Mouse (Mus musculus): ENCODE measurements around the gene 1700122O11Rik. TPM values are rescaled to one million over a fixed set of nuclear protein-coding genes. Genes with fewer than 3 reads are reported as not detected.

1700122O11Rik gene
- polyA plus RNA-seq, 1 experiment from 2014 or later = not detected

GRCm38 (mm10) chr17:48016566-48016965, 21.5 kb downstream of the 1700122O11Rik start:
- no peaks in the 10 kb centered on the region for H3K9me3 ChIP-seq (ENCODE audit: control insufficient read depth, low read length)
- no peak overlapping the region for H3K9ac ChIP-seq (replicated peaks; ENCODE audit: low read length)
- H3K4me2 ChIP-seq (ENCODE audit: low read length) = no peak overlapping the region
- H3K36me3 ChIP-seq (ENCODE audit: control insufficient read depth, insufficient read depth, low read length) = no peaks in the 10 kb centered on the region
- H3K4me1 ChIP-seq (ENCODE audit: control insufficient read depth, insufficient read depth, low read length) = 0 out of 2 replicates have a peak, but pooled peaks cover 4% of the 10 kb centered on the region
- no peak overlapping the region for H3K27ac ChIP-seq (replicated peaks; ENCODE audit: low read depth, low read length)
- no peak overlapping the region for H3K4me3 ChIP-seq (replicated peaks; ENCODE audit: low read depth, low read length)
- ATAC-seq (ENCODE audit: low FRiP score, low TSS enrichment) (no peak), DNase-seq (no peak)
- no peaks in the 10 kb centered on the region; the same call in 1 of the 2 replicates for H3K27me3 ChIP-seq (ENCODE audit: control insufficient read depth, insufficient read depth, low read length)
- WGBS = 75% methylated on average over 5 of the region's 5 CpGs

DNA sequence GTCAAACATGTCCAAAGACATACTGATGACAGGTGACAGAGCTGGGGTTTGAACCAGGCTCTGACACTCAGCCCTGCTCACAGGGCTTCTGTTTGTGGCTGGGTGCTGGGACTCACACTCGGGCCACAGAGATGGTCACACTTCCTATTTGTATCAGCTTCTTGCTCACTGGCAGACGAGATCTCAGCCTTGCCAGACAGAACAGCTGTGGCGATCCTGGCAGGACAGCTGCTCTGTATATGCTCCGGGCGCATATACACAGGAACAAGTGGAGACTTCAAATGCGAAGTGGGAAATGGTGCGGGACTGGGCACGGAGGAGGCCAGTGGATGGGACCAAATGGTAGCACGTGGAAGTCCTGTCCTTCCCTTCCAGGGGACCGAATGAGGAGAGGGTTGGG, 25.5 kb downstream of the 1700122O11Rik start:
- no peak overlapping the region for H3K9ac ChIP-seq (replicated peaks; ENCODE audit: low read length)
- peaks cover 7% of the 10 kb centered on the region; the same call in 1 of the 2 replicates for H3K4me1 ChIP-seq (ENCODE audit: control insufficient read depth, insufficient read depth, low read length)
- no peaks in the 10 kb centered on the region for H3K36me3 ChIP-seq (ENCODE audit: control insufficient read depth, insufficient read depth, low read length)
- WGBS = 67% methylated on average over 10 of the region's 10 CpGs
- H3K27me3 ChIP-seq (ENCODE audit: control insufficient read depth, insufficient read depth, low read length) = no peaks in the 10 kb centered on the region
- H3K9me3 ChIP-seq (ENCODE audit: control insufficient read depth, low read length) = no peaks in the 10 kb centered on the region
- ATAC-seq (ENCODE audit: low FRiP score, low TSS enrichment) (no peak), DNase-seq (no peak)
- no peak overlapping the region for H3K4me2 ChIP-seq (ENCODE audit: low read length)
- H3K4me3 ChIP-seq (replicated peaks; ENCODE audit: low read depth, low read length) = no peak overlapping the region
- no peak overlapping the region for H3K27ac ChIP-seq (replicated peaks; ENCODE audit: low read depth, low read length)

DNA sequence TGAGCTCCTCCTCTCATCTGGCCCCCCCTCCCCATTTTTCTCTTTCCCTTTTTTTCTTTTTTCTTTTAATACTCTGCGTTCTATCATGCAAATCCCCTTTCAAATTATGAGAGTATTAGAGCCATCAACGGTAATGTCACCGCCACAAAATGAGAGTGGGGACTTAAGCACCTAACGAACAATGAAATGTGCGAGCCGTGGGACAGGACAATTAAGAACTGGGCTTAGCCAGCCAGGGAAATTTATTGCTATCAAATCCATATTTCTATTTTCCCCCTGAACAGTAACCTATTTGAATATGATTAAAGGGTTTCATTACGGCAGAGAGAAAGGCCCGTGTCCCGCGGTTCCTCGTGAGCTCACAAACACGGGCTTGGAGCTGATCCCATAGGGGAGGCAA, 27.0 kb downstream of the 1700122O11Rik start:
- Histone ChIP-seq H3K4me2 (ENCODE audit: low read length) (no peak overlapping the region), H3K9me3 (ENCODE audit: control insufficient read depth, low read length) (no peaks in the 10 kb centered on the region), H3K36me3 (ENCODE audit: control insufficient read depth, insufficient read depth, low read length) (no peaks in the 10 kb centered on the region), H3K27ac (replicated peaks; ENCODE audit: low read depth, low read length) (peak overlapping the region; percentile 13; the same call in 1 of the 2 replicates), H3K4me1 (ENCODE audit: control insufficient read depth, insufficient read depth, low read length) (peaks cover 7% of the 10 kb centered on the region; the same call in 1 of the 2 replicates), H3K9ac (replicated peaks; ENCODE audit: low read length) (no peak overlapping the region), H3K27me3 (ENCODE audit: control insufficient read depth, insufficient read depth, low read length) (no peaks in the 10 kb centered on the region), H3K4me3 (replicated peaks; ENCODE audit: low read depth, low read length) (no peak overlapping the region)
- 38% methylated on average over 12 of the region's 12 CpGs for WGBS
- DNase-seq (peak; percentile 52), ATAC-seq (ENCODE audit: low FRiP score, low TSS enrichment) (no peak)

DNA sequence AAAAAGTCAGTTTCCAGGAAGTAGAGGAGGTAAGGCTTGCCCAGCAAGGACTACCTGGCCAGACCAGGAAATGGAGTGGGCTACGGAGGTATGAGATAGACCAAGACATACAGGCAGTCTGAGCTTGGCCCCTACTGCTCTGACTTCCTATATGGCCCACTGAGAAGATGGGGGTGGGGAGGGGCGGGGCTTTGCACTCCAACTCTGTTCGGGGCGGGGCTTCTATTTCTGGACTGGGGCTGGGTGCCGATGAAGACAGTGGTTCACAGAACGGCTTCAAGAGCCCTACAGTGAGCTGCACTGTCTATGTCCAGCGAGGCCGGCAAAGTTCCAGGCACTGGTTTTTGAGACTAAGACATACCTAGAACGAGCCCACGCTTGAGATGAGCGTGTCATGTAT, 27.8 kb downstream of the 1700122O11Rik start:
- Histone ChIP-seq H3K36me3 (ENCODE audit: control insufficient read depth, insufficient read depth, low read length) (no peaks in the 10 kb centered on the region), H3K4me1 (ENCODE audit: control insufficient read depth, insufficient read depth, low read length) (peaks cover 7% of the 10 kb centered on the region; the same call in 1 of the 2 replicates), H3K9ac (replicated peaks; ENCODE audit: low read length) (no peak overlapping the region), H3K27me3 (ENCODE audit: control insufficient read depth, insufficient read depth, low read length) (no peaks in the 10 kb centered on the region), H3K4me3 (replicated peaks; ENCODE audit: low read depth, low read length) (no peak overlapping the region), H3K4me2 (ENCODE audit: low read length) (no peak overlapping the region), H3K9me3 (ENCODE audit: control insufficient read depth, low read length) (no peaks in the 10 kb centered on the region), H3K27ac (replicated peaks; ENCODE audit: low read depth, low read length) (no peak overlapping the region)
- no peak for ATAC-seq (ENCODE audit: low FRiP score, low TSS enrichment)
- no peak for DNase-seq
- WGBS = 85% methylated on average over 11 of the region's 11 CpGs

- Histone ChIP-seq H3K4me3 (replicated peaks; ENCODE audit: low read depth, low read length) (no peak overlapping the region), H3K27ac (replicated peaks; ENCODE audit: low read depth, low read length) (no peak overlapping the region), H3K4me1 (ENCODE audit: control insufficient read depth, insufficient read depth, low read length) (peaks cover 10% of the 10 kb centered on the region; the same call in 1 of the 2 replicates), H3K36me3 (ENCODE audit: control insufficient read depth, insufficient read depth, low read length) (no peaks in the 10 kb centered on the region), H3K9ac (replicated peaks; ENCODE audit: low read length) (no peak overlapping the region), H3K4me2 (ENCODE audit: low read length) (no peak overlapping the region), H3K27me3 (ENCODE audit: control insufficient read depth, insufficient read depth, low read length) (no peaks in the 10 kb centered on the region), H3K9me3 (ENCODE audit: control insufficient read depth, low read length) (no peaks in the 10 kb centered on the region)
- ATAC-seq (ENCODE audit: low FRiP score, low TSS enrichment) (no peak), DNase-seq (no peak)
- 65% methylated on average over 4 of the region's 4 CpGs for WGBS
Observed at GRCm38 (mm10) chr17:48005816-48006215, 32.3 kb downstream of the 1700122O11Rik start.

- H3K4me3 ChIP-seq (replicated peaks; ENCODE audit: low read depth, low read length) = no peak overlapping the region
- no peak overlapping the region for H3K27ac ChIP-seq (replicated peaks; ENCODE audit: low read depth, low read length)
- H3K9ac ChIP-seq (replicated peaks; ENCODE audit: low read length) = no peak overlapping the region
- no peaks in the 10 kb centered on the region for H3K27me3 ChIP-seq (ENCODE audit: control insufficient read depth, insufficient read depth, low read length)
- no peaks in the 10 kb centered on the region for H3K36me3 ChIP-seq (ENCODE audit: control insufficient read depth, insufficient read depth, low read length)
- DNase-seq (no peak), ATAC-seq (ENCODE audit: low FRiP score, low TSS enrichment) (no peak)
- H3K9me3 ChIP-seq (ENCODE audit: control insufficient read depth, low read length) = no peaks in the 10 kb centered on the region
- peaks cover 10% of the 10 kb centered on the region; the same call in 1 of the 2 replicates for H3K4me1 ChIP-seq (ENCODE audit: control insufficient read depth, insufficient read depth, low read length)
- no peak overlapping the region for H3K4me2 ChIP-seq (ENCODE audit: low read length)
- WGBS = 32% methylated on average over 8 of the region's 8 CpGs
Observed at GRCm38 (mm10) chr17:48005091-48005490, 33.0 kb downstream of the 1700122O11Rik start.

DNA sequence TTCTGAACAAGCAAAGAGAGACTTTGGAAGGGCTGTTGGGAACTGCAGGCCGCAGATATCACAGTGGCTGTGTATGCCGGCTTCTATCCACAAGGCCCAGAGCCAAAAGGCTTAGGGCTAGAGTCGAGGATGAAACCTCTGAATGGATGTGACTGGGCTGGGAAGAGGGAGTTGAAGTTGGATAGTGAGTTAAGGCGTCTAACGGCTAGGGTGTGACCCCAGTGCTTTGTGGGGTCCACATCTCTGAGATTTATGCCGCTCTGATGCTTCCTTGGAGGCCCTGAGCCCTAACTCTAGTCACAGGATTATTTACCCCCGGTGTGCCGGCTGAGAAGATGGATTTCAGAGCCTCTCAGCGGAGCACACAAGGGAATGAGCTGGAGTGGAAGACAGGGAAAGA, 33.5 kb downstream of the 1700122O11Rik start:
- no peaks in the 10 kb centered on the region for H3K9me3 ChIP-seq (ENCODE audit: control insufficient read depth, low read length)
- H3K36me3 ChIP-seq (ENCODE audit: control insufficient read depth, insufficient read depth, low read length) = no peaks in the 10 kb centered on the region
- no peak overlapping the region for H3K27ac ChIP-seq (replicated peaks; ENCODE audit: low read depth, low read length)
- H3K4me1 ChIP-seq (ENCODE audit: control insufficient read depth, insufficient read depth, low read length) = peaks cover 10% of the 10 kb centered on the region; the same call in 1 of the 2 replicates
- WGBS = 60% methylated on average over 9 of the region's 9 CpGs
- no peak for ATAC-seq (ENCODE audit: low FRiP score, low TSS enrichment)
- no peak overlapping the region for H3K9ac ChIP-seq (replicated peaks; ENCODE audit: low read length)
- no peak for DNase-seq
- H3K4me3 ChIP-seq (replicated peaks; ENCODE audit: low read depth, low read length) = no peak overlapping the region
- no peak overlapping the region for H3K4me2 ChIP-seq (ENCODE audit: low read length)
- H3K27me3 ChIP-seq (ENCODE audit: control insufficient read depth, insufficient read depth, low read length) = no peaks in the 10 kb centered on the region

DNA sequence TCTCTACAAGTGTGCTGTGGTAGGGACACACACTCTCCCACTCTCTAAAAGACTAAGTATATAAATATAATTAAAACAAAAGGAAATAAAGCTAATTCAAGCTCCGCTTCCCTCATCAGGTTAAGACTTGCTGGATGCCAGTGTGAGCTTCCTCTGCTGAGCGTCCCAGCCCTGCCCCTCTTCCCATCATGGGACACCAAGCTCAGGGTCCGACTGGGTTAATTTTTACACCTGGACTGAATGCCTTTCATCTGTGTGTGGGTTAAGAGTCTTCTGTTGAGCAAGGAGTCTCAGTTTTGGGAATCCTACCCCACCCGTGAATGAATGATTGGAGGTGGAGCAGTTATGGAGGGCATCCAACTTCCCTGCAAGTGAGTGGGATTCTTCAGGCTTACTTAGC, 35.6 kb downstream of the 1700122O11Rik start:
- no peaks in the 10 kb centered on the region for H3K27me3 ChIP-seq (ENCODE audit: control insufficient read depth, insufficient read depth, low read length)
- peak overlapping the region; percentile 32 for H3K4me3 ChIP-seq (replicated peaks; ENCODE audit: low read depth, low read length)
- WGBS = 72% methylated on average over 4 of the region's 4 CpGs
- H3K36me3 ChIP-seq (ENCODE audit: control insufficient read depth, insufficient read depth, low read length) = no peaks in the 10 kb centered on the region
- DNase-seq = no peak
- peak overlapping the region; percentile 75 for H3K27ac ChIP-seq (replicated peaks; ENCODE audit: low read depth, low read length)
- peak overlapping the region; percentile 51 for H3K9ac ChIP-seq (replicated peaks; ENCODE audit: low read length)
- no peaks in the 10 kb centered on the region for H3K9me3 ChIP-seq (ENCODE audit: control insufficient read depth, low read length)
- H3K4me2 ChIP-seq (ENCODE audit: low read length) = peak overlapping the region; percentile 54
- peaks cover 7% of the 10 kb centered on the region; the same call in 1 of the 2 replicates for H3K4me1 ChIP-seq (ENCODE audit: control insufficient read depth, insufficient read depth, low read length)
- ATAC-seq (ENCODE audit: low FRiP score, low TSS enrichment) = no peak

DNA sequence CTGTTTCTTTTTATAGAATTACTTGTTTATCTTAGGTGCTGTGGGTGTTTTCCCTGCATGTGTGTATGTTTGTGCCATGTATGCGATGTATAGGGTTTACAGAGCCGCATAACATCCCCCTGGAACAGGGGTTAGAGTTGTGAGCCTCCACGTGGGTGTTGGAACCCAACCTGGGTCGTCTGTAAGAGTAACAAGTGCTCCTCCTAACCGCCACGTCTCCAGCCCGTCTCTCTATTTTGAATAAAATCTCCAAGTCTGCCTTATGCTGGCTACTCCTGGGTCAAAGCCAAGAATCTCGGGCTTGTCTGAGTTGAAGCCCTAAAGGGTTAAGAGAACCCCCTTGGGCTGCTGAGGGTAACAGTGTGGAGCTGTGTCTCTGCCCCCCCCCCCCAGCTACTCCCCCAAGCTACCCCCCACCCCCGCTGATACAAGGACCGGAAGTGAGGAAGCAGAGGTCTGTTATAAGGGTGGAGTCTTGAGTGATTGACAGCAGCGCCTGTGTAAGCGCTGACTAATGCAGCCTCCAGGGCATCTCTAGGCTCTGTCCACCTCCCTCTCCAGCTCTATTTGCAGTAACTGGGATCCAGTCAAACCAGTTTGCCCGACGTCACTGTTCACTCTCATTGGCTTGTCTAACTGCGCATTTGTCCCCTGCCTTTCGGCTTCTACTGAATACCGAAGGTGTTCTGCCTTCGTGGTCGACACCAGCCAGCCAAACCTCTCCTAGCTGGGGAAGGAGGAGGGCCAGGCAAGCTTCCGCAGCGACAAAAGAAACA, 36.3 kb downstream of the 1700122O11Rik start:
- Histone ChIP-seq H3K4me3 (replicated peaks; ENCODE audit: low read depth, low read length) (peak overlapping the region; percentile 32), H3K9me3 (ENCODE audit: control insufficient read depth, low read length) (no peaks in the 10 kb centered on the region), H3K27ac (replicated peaks; ENCODE audit: low read depth, low read length) (peak overlapping the region; percentile 75), H3K4me2 (ENCODE audit: low read length) (peak overlapping the region; percentile 54), H3K27me3 (ENCODE audit: control insufficient read depth, insufficient read depth, low read length) (no peaks in the 10 kb centered on the region), H3K4me1 (ENCODE audit: control insufficient read depth, insufficient read depth, low read length) (peaks cover 7% of the 10 kb centered on the region; the same call in 1 of the 2 replicates), H3K36me3 (ENCODE audit: control insufficient read depth, insufficient read depth, low read length) (no peaks in the 10 kb centered on the region), H3K9ac (replicated peaks; ENCODE audit: low read length) (peak overlapping the region; percentile 51)
- DNase-seq (peak; percentile 86), ATAC-seq (ENCODE audit: low FRiP score, low TSS enrichment) (peak; percentile 88)
- 5% methylated on average over 21 of the region's 21 CpGs for WGBS
